Mouse (Mus musculus): ENCODE measurements around the gene Rreb1.

Rreb1 gene

GRCm38 (mm10) chr13:37992638-37993371, 214.6 kb downstream of the Rreb1 start:
- DNase-seq: no peak

- no peak for DNase-seq
Measured at GRCm38 (mm10) chr13:37993376-37993703, 215.1 kb downstream of the Rreb1 start.

- peak; percentile 97 to 98 for DNase-seq
Measured at GRCm38 (mm10) chr13:37993704-37994404, 215.7 kb downstream of the Rreb1 start, which contains the start of gene Ssr1. Gene Ssr1 (minus strand): TSS chr13:37994217.

GRCm38 (mm10) chr13:37994405-37994749, 216.2 kb downstream of the Rreb1 start:
- no peak for DNase-seq

- no peak for DNase-seq
Measured at GRCm38 (mm10) chr13:37999713-38000112, 221.5 kb downstream of the Rreb1 start.
